Mouse (Mus musculus) lung, adult 2 months (tissue): ENCODE measurements around the gene A530084C06Rik. TPM values are rescaled to one million over a fixed set of nuclear protein-coding genes. Genes with fewer than 3 reads are reported as not detected.
A peak's percentile ranks its signal among the peaks of the same experiment; 100 is the strongest.

Experiments
- DNase-seq: peaks from one replicate; pipeline ENCODE4 v3.0.0; 2022
- H3K4me1 ChIP-seq: fragments of 200-500 bp; 2 replicates; pipeline ENCODE4 v1.6.1; 2011; ENCODE audit warnings: low read length; ENCODE audit not compliant: control insufficient read depth, insufficient read depth
- H3K4me3 ChIP-seq: fragments of 200-500 bp; replicated peaks from 2 replicates; pipeline ENCODE3; 2011; ENCODE audit warnings: low read depth, mild to moderate bottlenecking, control low read depth, low read length; ENCODE audit errors: extremely low read depth
- CTCF ChIP-seq: fragments of 200-500 bp; IDR thresholded peaks from 2 replicates; pipeline ENCODE4 v1.5.1; 2011; ENCODE audit warnings: mild to moderate bottlenecking, low read length, control low read depth; ENCODE audit not compliant: insufficient read depth
- POLR2A ChIP-seq: fragments of 200-500 bp; IDR thresholded peaks from 2 replicates; pipeline ENCODE4 v1.6.1; 2011; ENCODE audit warnings: low read depth, mild to moderate bottlenecking, control low read depth, low read length, borderline replicate concordance; ENCODE audit errors: extremely low read depth
- WGBS: fragments of 180-500 bp; shearing (Covaris S2); methylation state at CpG from one replicate; pipeline ENCODE4 v1.1.7; 2018; 5-methylcytosine and 5-hydroxymethylcytosine counted together
- polyA plus RNA-seq: library from polyadenylated mRNA; depleted of rRNA; stranded (reverse); fragments of >200 nt; gene quantifications from 2 replicates; pipeline ENCODE4 v1.2.3, GENCODE M21; 2012; rRNA removed

A530084C06Rik gene
- 0.67 and 0.88 TPM in 2 replicates for polyA plus RNA-seq

- peak within 1 kb of the TSS; percentile 71 for H3K4me3 ChIP-seq
- peak; percentile 64 for DNase-seq
- peaks cover 4% of the 10 kb centered on the region; the same call in 1 of the 2 replicates for H3K4me1 ChIP-seq
- under 1% methylated on average over 88 of the region's 88 CpGs for WGBS
- no peak for TF ChIP-seq POLR2A
- no peak for TF ChIP-seq CTCF
Observed at GRCm38 (mm10) chr13:31558521-31559418, at the start of gene A530084C06Rik. Gene A530084C06Rik (minus strand): TSS chr13:31559333.

DNA sequence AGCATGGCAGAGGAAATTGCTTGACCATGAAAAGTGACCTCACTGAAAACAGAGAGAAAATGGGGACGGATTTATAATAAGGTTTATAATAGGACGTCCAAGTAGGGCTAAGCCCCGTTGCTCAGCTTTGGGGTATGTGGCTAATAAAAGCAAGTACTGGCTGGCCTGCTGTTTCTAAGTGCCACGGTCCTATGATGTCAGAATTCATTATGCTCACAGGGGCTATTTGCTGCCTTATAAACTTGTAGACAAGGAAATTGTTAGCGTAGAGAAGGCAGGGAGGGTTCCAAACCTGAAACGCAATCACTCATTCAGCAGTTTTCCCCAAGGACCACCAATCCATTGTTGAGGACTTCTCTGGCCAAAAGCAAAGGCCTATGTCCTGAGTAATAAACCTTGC lies 44.8 kb upstream of the A530084C06Rik start:
- DNase-seq: no peak
- 83% methylated on average over 6 of the region's 6 CpGs for WGBS
- Histone ChIP-seq H3K4me3 (no peak overlapping the region), H3K4me1 (no peaks in the 10 kb centered on the region)
- no peak for TF ChIP-seq CTCF
- no peak for TF ChIP-seq POLR2A

- TF ChIP-seq POLR2A (no peak), CTCF (no peak)
- 63% methylated on average over 5 of the region's 5 CpGs for WGBS
- Histone ChIP-seq H3K4me1 (no peaks in the 10 kb centered on the region), H3K4me3 (no peak overlapping the region)
- DNase-seq: no peak
Observed at GRCm38 (mm10) chr13:31599576-31599975, 40.4 kb upstream of the A530084C06Rik start.

GRCm38 (mm10) chr13:31587341-31587740 lies 28.2 kb upstream of the A530084C06Rik start:
- no peak for DNase-seq
- TF ChIP-seq CTCF (no peak), POLR2A (no peak)
- H3K4me1 ChIP-seq: no peaks in the 10 kb centered on the region
- no peak overlapping the region for H3K4me3 ChIP-seq
- 42% methylated on average over 5 of the region's 5 CpGs for WGBS

DNA sequence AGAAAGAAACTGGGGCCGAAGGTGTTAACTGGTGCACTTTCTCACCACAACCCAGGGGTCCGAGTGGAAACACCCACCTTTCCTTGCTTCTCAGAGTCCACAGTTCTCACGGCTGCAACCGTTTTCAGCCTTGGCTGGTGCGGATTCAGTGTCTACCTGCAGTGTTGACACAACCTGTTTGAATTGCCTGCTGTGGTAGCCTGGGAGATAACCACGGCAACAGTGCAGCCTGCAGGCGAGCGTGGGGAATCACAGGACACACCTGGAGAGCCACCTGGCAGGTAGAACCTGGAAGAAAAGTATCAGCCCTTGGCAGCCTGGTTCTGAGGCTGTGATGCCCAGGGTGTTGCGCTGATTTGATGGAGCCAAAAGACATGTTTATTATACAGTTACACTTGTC lies 20.7 kb upstream of the A530084C06Rik start:
- peak; percentile 65 for DNase-seq
- 55% methylated on average over 9 of the region's 9 CpGs for WGBS
- H3K4me1 ChIP-seq: no peaks in the 10 kb centered on the region; the same call in 1 of the 2 replicates
- TF ChIP-seq CTCF: peak; percentile 72
- no peak for TF ChIP-seq POLR2A
- H3K4me3 ChIP-seq: no peak overlapping the region

GRCm38 (mm10) chr13:31578389-31578788 lies 19.3 kb upstream of the A530084C06Rik start:
- 63% methylated on average over 10 of the region's 10 CpGs for WGBS
- peak; percentile 33 for DNase-seq

GRCm38 (mm10) chr13:31577576-31577975 lies 18.4 kb upstream of the A530084C06Rik start:
- no peaks in the 10 kb centered on the region; the same call in 1 of the 2 replicates for H3K4me1 ChIP-seq
- TF ChIP-seq CTCF (no peak), POLR2A (no peak)
- no peak for DNase-seq
- no peak overlapping the region for H3K4me3 ChIP-seq
- 15% methylated on average over 6 of the region's 6 CpGs for WGBS

More at GRCm38 (mm10) chr13:31578389-31578788, 19.3 kb upstream of the A530084C06Rik start:
- Histone ChIP-seq H3K4me3 (no peak overlapping the region), H3K4me1 (no peaks in the 10 kb centered on the region; the same call in 1 of the 2 replicates)
- TF ChIP-seq POLR2A: no peak
- TF ChIP-seq CTCF: no peak

DNA sequence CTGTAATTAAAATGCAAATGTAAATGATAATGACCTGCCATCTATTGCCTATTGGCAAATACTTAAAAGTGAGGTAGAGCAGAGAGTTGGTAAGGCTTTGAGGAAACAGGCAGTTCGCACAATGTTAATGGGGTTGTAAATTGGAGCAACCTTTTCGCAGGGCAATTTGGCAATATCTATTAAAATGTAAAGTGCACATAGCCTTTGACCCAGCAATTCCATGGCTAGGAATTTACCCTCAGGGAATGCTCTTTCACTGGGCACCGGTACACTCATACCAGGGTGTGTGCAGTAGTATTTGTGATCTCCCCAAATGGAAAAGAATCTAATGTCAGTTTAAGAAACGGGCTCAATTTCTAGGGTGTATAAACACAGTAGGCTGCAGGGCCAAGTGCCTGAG lies 17.6 kb upstream of the A530084C06Rik start:
- no peak for DNase-seq
- H3K4me1 ChIP-seq: no peaks in the 10 kb centered on the region; the same call in 1 of the 2 replicates
- no peak overlapping the region for H3K4me3 ChIP-seq
- 82% methylated on average over 4 of the region's 4 CpGs for WGBS
- TF ChIP-seq CTCF: no peak
- TF ChIP-seq POLR2A: no peak

GRCm38 (mm10) chr13:31574627-31575026 lies 15.5 kb upstream of the A530084C06Rik start:
- no peak overlapping the region for H3K4me3 ChIP-seq
- 75% methylated on average over 3 of the region's 3 CpGs for WGBS
- DNase-seq: no peak
- TF ChIP-seq CTCF: no peak
- TF ChIP-seq POLR2A: no peak
- H3K4me1 ChIP-seq: no peaks in the 10 kb centered on the region; the same call in 1 of the 2 replicates

DNA sequence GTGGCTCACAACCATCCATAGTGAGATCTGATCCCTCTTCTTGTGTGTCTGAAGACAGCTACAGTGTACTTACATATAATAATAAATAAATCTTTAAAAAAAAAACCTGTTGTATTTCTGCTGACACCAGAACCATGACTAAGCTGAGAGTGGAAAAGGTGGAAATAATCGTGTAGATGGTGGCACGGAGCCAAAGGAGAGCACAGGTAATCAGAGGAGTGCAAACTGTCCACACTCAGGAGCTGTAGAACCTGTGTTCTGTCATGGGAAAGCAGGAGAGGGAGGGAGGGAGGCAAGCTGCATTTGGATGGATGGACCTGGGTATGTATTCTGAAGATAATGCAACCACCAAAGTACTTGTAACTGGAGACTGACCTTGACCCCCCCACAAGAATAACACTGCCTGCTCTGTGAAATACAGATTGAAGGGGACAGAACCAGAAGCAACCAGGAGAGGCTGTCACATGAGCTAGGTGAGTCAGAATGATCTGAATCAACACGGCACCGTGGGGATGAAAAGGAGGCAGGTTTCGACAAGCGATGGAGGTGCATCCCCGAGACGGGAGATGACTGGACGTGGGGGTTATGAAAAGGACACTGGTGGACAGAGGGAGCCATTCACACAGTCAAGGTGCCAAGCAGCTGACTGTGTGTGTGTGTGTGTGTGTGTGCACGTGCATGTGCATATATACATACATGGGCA lies 13.8 kb upstream of the A530084C06Rik start:
- 83% methylated on average over 10 of the region's 10 CpGs for WGBS
- no peak overlapping the region for H3K4me3 ChIP-seq

More for the DNA sequence above, 13.8 kb upstream of the A530084C06Rik start:
- H3K4me1 ChIP-seq: no peaks in the 10 kb centered on the region
- no peak for TF ChIP-seq POLR2A
- TF ChIP-seq CTCF: no peak
- no peak for DNase-seq
